Mouse (Mus musculus) bone marrow, adult 2 months (tissue): ENCODE measurements around the gene Sec1. TPM values are rescaled to one million over a fixed set of nuclear protein-coding genes. Genes with fewer than 3 reads are reported as not detected.

Experiments
- H3K27ac ChIP-seq: fragments of 200-500 bp; 2 replicates; pipeline ENCODE4 v1.5.1; 2012; ENCODE audit warnings: low read depth, mild to moderate bottlenecking, control low read depth, inconsistent platforms, low read length; ENCODE audit not compliant: control insufficient read depth, poor library complexity, insufficient read depth
- H3K4me1 ChIP-seq: fragments of 200-500 bp; 2 replicates; pipeline ENCODE4 v1.6.1; 2011; ENCODE audit warnings: low read length; ENCODE audit not compliant: control insufficient read depth, insufficient read depth
- H3K4me3 ChIP-seq: fragments of 200-500 bp; replicated peaks from 2 replicates; pipeline ENCODE3; 2011; ENCODE audit warnings: mild to moderate bottlenecking, low read depth, low read length, control low read depth; ENCODE audit not compliant: control insufficient read depth
- CTCF ChIP-seq: fragments of 200-500 bp; IDR thresholded peaks from 2 replicates; pipeline ENCODE4 v1.5.1; 2011; ENCODE audit warnings: low read length, control low read depth; ENCODE audit not compliant: control insufficient read depth, insufficient read depth
- POLR2A ChIP-seq: fragments of 200-500 bp; IDR thresholded peaks from 2 replicates; pipeline ENCODE4 v1.6.1; 2011; ENCODE audit warnings: low read depth, mild to moderate bottlenecking, control low read depth, low read length, borderline replicate concordance; ENCODE audit not compliant: control insufficient read depth
- WGBS: fragments of 180-500 bp; shearing (Covaris S2); methylation state at CpG from one replicate; pipeline ENCODE4 v1.1.7; 2018; 5-methylcytosine and 5-hydroxymethylcytosine counted together
- polyA plus RNA-seq: library from polyadenylated mRNA; stranded (reverse); fragments of >200 nt; gene quantifications from 2 replicates; pipeline ENCODE4 v1.2.4, GENCODE M21; 2011; ENCODE audit warnings: low replicate concordance; ENCODE audit not compliant: missing spikeins, insufficient read depth, insufficient read length

The Sec1 gene
- polyA plus RNA-seq, 1 experiment = not detected

- TF ChIP-seq CTCF = no peak
- no peak for TF ChIP-seq POLR2A
- WGBS = 82% methylated on average over 14 of the region's 14 CpGs
- Histone ChIP-seq H3K4me1 (peaks cover 2% of the 10 kb centered on the region; the same call in 1 of the 2 replicates), H3K4me3 (no peak within 1 kb of the TSS), H3K27ac (no peak within 1 kb of the TSS)
Measured at GRCm38 (mm10) chr7:45720413-45721233, 26.4 kb upstream of the Sec1 start, which contains the start of gene Fam83e. TSS of gene Fam83e (plus strand) at chr7:45721212.

- TF ChIP-seq POLR2A (no peak), CTCF (no peak)
- Histone ChIP-seq H3K27ac (no peak overlapping the region), H3K4me1 (peaks cover 4% of the 10 kb centered on the region; the same call in 1 of the 2 replicates), H3K4me3 (no peak overlapping the region)
- 88% methylated on average over 16 of the region's 16 CpGs for WGBS
Measured at GRCm38 (mm10) chr7:45719738-45720412, 25.7 kb upstream of the Sec1 start.

- peaks cover 4% of the 10 kb centered on the region; the same call in 1 of the 2 replicates for H3K4me1 ChIP-seq
- peak overlapping the region; percentile 84 for H3K4me3 ChIP-seq
- WGBS = 74% methylated on average over 10 of the region's 10 CpGs
- H3K27ac ChIP-seq = no peak overlapping the region; the same call in 1 of the 2 replicates
- TF ChIP-seq POLR2A (no peak), CTCF (no peak)
Measured at GRCm38 (mm10) chr7:45719180-45719579, 25.0 kb upstream of the Sec1 start.

- peaks cover 4% of the 10 kb centered on the region; the same call in 1 of the 2 replicates for H3K4me1 ChIP-seq
- WGBS = under 1% methylated on average over 20 of the region's 20 CpGs
- TF ChIP-seq CTCF (no peak), POLR2A (no peak)
- peak overlapping the region; percentile 62 for H3K27ac ChIP-seq
- H3K4me3 ChIP-seq = peak overlapping the region; percentile 84
Measured at GRCm38 (mm10) chr7:45718331-45718730, 24.1 kb upstream of the Sec1 start.

- Histone ChIP-seq H3K4me3 (peak within 1 kb of the TSS; percentile 84), H3K4me1 (peaks cover 4% of the 10 kb centered on the region; the same call in 1 of the 2 replicates), H3K27ac (peak within 1 kb of the TSS; percentile 94)
- TF ChIP-seq POLR2A = peak; percentile 96
- peak; percentile 15; the same call in 1 of the 2 replicates for TF ChIP-seq CTCF
- WGBS = under 1% methylated on average over 41 of the region's 41 CpGs
Measured at GRCm38 (mm10) chr7:45717918-45718297, 23.7 kb upstream of the Sec1 start, which contains the start of gene Sphk2. TSS of gene Sphk2 (minus strand) at chr7:45718002.

- TF ChIP-seq POLR2A = no peak
- no peak for TF ChIP-seq CTCF
- WGBS = 4% methylated on average over 31 of the region's 31 CpGs
- Histone ChIP-seq H3K4me1 (peaks cover 4% of the 10 kb centered on the region; the same call in 1 of the 2 replicates), H3K4me3 (peak overlapping the region; percentile 84), H3K27ac (peak overlapping the region; percentile 94)
Measured at GRCm38 (mm10) chr7:45716952-45717917, 23.0 kb upstream of the Sec1 start.

- H3K27ac ChIP-seq = peak overlapping the region; percentile 88
- 67% methylated on average over 3 of the region's 3 CpGs for WGBS
- TF ChIP-seq POLR2A (no peak), CTCF (no peak)
- peak overlapping the region; percentile 52 for H3K4me3 ChIP-seq
- peaks cover 4% of the 10 kb centered on the region; the same call in 1 of the 2 replicates for H3K4me1 ChIP-seq
Measured at GRCm38 (mm10) chr7:45716460-45716857, 22.3 kb upstream of the Sec1 start.
